Mouse (Mus musculus): Measurements from ENCODE around the gene Il17rd. TPM values are rescaled to one million over a fixed set of nuclear protein-coding genes. Genes with fewer than 3 reads are reported as not detected.
A peak's percentile ranks its signal among the peaks of the same experiment; 100 is the strongest.

Gene Il17rd
- total RNA-seq, 2 experiments from 2014 or later, result not detected

DNA sequence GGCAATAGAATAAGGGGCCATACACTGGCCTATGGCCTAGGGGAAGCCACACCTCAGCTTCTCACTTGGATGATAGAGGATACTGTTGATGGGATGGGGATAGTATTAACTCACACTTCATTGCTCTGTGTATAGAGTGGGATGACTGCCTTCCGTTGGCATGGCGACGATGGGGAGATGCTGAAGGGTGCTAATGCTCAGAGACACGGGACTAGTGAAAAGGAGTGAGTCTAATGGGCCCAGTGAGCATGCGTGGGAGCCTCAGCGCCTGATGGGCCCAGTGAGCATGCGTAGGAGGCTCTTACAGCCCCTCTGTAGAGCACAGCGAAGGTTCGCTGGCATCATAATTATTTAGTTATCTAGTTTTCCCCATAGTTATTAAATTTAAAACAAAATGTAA is 100.2 kb downstream of the Il17rd start:
- no peak for ATAC-seq (replicated peaks; ENCODE audit: poor library complexity, severe bottlenecking)

- ATAC-seq (replicated peaks; ENCODE audit: poor library complexity, severe bottlenecking), result no peak
These were observed 101.2 kb downstream of the Il17rd start for GRCm38 (mm10) chr14:27139968-27140367.

- ATAC-seq (replicated peaks; ENCODE audit: poor library complexity, severe bottlenecking), result no peak
These were observed 102.7 kb downstream of the Il17rd start for GRCm38 (mm10) chr14:27141486-27141885.

- peak; percentile 75 for ATAC-seq (replicated peaks; ENCODE audit: poor library complexity, severe bottlenecking)
These were observed 103.9 kb downstream of the Il17rd start for GRCm38 (mm10) chr14:27142680-27143079.

- no peak for ATAC-seq (replicated peaks; ENCODE audit: poor library complexity, severe bottlenecking)
These were observed 106.7 kb downstream of the Il17rd start for GRCm38 (mm10) chr14:27145171-27146045.

DNA sequence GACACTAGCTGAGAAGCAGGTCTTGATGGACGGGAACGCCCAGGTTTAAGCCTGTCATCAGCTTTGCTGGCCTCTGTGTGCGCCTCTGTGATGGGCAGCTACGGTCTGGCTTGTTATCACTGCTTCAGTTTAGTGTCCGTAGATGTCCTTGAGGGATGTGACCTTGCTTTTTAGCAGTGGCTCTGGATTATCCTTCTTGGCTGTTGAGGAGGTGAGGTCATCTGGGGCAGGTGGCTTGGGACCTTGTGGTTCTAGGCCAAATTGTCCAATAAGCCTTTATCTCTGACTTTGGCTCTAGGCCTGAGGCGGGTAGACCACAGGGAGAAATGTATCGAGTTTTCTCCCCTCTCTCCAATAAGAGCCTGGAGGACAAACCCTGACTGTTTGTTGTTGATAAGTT is 109.0 kb downstream of the Il17rd start:
- no peak for ATAC-seq (replicated peaks; ENCODE audit: poor library complexity, severe bottlenecking)

- no peak for ATAC-seq (replicated peaks; ENCODE audit: poor library complexity, severe bottlenecking)
These were observed 110.7 kb downstream of the Il17rd start for GRCm38 (mm10) chr14:27149401-27149800.

GRCm38 (mm10) chr14:27150011-27150640 is 111.4 kb downstream of the Il17rd start:
- no peak for ATAC-seq (replicated peaks; ENCODE audit: poor library complexity, severe bottlenecking)

GRCm38 (mm10) chr14:27151432-27151831 is 112.7 kb downstream of the Il17rd start:
- no peak for ATAC-seq (replicated peaks; ENCODE audit: poor library complexity, severe bottlenecking)

DNA sequence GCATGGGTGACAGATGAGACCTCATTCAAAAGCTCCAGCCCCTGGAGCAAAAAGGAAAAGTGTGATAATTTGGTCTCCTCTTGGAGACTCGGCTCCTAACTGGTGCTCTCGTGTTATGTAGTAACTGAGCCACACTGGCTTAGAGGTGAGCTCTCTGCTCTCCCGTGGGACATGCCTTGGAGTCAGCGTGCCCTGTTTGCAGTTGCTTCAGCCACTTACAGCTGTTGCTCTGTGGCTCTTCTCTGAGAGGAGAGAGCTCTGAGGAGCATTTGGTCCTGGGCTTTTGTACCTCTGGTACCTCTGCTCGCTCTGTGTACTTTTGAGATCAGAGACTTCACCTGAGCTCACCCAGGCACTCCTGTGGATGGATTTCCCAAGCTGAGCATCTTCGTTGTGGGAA is 116.3 kb downstream of the Il17rd start:
- no peak for ATAC-seq (replicated peaks; ENCODE audit: poor library complexity, severe bottlenecking)

GRCm38 (mm10) chr14:27156032-27156431 is 117.3 kb downstream of the Il17rd start:
- no peak for ATAC-seq (replicated peaks; ENCODE audit: poor library complexity, severe bottlenecking)

Other genes with a start within 250 kb of the Il17rd start
- gene Asb14, start 144.4 kb upstream of the Il17rd start, total RNA-seq (2014; fragmentation: Nextera tagmentation), result not detected in 2 replicates
- not detected in 2 replicates for gene Asb14, start 144.4 kb upstream of the Il17rd start, total RNA-seq (2017)
- gene Appl1, start 67.7 kb upstream of the Il17rd start, total RNA-seq (2014; fragmentation: Nextera tagmentation), result 26.0 and 30.7 TPM in 2 replicates
- 24.1 and 37.1 TPM in 2 replicates for gene Appl1, start 67.7 kb upstream of the Il17rd start, total RNA-seq (2017)
- gene Hesx1, start 44.5 kb upstream of the Il17rd start, total RNA-seq (2014; fragmentation: Nextera tagmentation), result 2.3 TPM in 1 of 2 replicates, not detected in the other
- gene Hesx1, start 44.5 kb upstream of the Il17rd start, total RNA-seq (2017), result 1.9 and 2.4 TPM in 2 replicates
- 14.5 and 14.7 TPM in 2 replicates for gene Arhgef3, start 76.0 kb downstream of the Il17rd start, total RNA-seq (2014; fragmentation: Nextera tagmentation)
- gene Arhgef3, start 76.0 kb downstream of the Il17rd start, total RNA-seq (2017), result 13.8 and 20.3 TPM in 2 replicates